Mouse (Mus musculus): Measurements from ENCODE around the gene Gm12184. TPM values are rescaled to one million over a fixed set of nuclear protein-coding genes. Genes with fewer than 3 reads are reported as not detected.
A peak's percentile ranks its signal among the peaks of the same experiment; 100 is the strongest.
"Not testable (repeated sequence)": the region's sequence is repeated elsewhere in the genome, so short reads cannot be mapped to it uniquely, and the experiment has no call there.

Gene Gm12184
- polyA plus RNA-seq (2012; rRNA removed), result 5.3 TPM in 2 replicates

- H3K4me1 ChIP-seq (ENCODE audit: control insufficient read depth, insufficient read depth, low read length), result not testable (repeated sequence)
- WGBS, result 2% methylated on average over 61 of the region's 92 CpGs
- H3K4me3 ChIP-seq (replicated peaks; ENCODE audit: extremely low read depth, low read depth, low read length), result peak within 1 kb of the TSS; percentile 61
- DNase-seq, result peak; percentile 46
Measured at GRCm38 (mm10) chr11:48825979-48826751, at the start of gene Gm12184, which contains the start of gene Trim7. TSS of gene Gm12184 (minus strand) at chr11:48826655. TSS of gene Trim7 (plus strand) at chr11:48826140.

GRCm38 (mm10) chr11:48875343-48875837 lies 48.9 kb upstream of the Gm12184 start:
- 93% methylated on average over 1 of the region's 1 CpGs for WGBS
- not testable (repeated sequence) for H3K4me3 ChIP-seq (replicated peaks; ENCODE audit: extremely low read depth, low read depth, low read length)

GRCm38 (mm10) chr11:48874465-48874864 lies 48.0 kb upstream of the Gm12184 start:
- Histone ChIP-seq H3K4me3 (replicated peaks; ENCODE audit: extremely low read depth, low read depth, low read length) (no peak overlapping the region), H3K4me1 (ENCODE audit: control insufficient read depth, insufficient read depth, low read length) (peaks cover 10% of the 10 kb centered on the region)
- peak; percentile 41 for DNase-seq
- TF ChIP-seq POLR2A (IDR thresholded peaks at IDR 0.05; ENCODE audit: borderline replicate concordance, extremely low read depth, low read depth, low read length) (no peak), CTCF (IDR thresholded peaks at IDR 0.05; ENCODE audit: insufficient read depth, low read length) (peak; percentile 45)
- 1% methylated on average over 4 of the region's 4 CpGs for WGBS

More at GRCm38 (mm10) chr11:48875343-48875837, 48.9 kb upstream of the Gm12184 start:
- not testable (repeated sequence) for DNase-seq
- H3K4me1 ChIP-seq (ENCODE audit: control insufficient read depth, insufficient read depth, low read length), result peaks cover 10% of the 10 kb centered on the region

- 66% methylated on average over 10 of the region's 10 CpGs for WGBS
- no peak for DNase-seq
- no peak for TF ChIP-seq POLR2A (IDR thresholded peaks at IDR 0.05; ENCODE audit: borderline replicate concordance, extremely low read depth, low read depth, low read length)
- TF ChIP-seq CTCF (IDR thresholded peaks at IDR 0.05; ENCODE audit: insufficient read depth, low read length), result no peak
- no peak overlapping the region for H3K4me3 ChIP-seq (replicated peaks; ENCODE audit: extremely low read depth, low read depth, low read length)
- H3K4me1 ChIP-seq (ENCODE audit: control insufficient read depth, insufficient read depth, low read length), result peaks cover 12% of the 10 kb centered on the region
Measured at GRCm38 (mm10) chr11:48873591-48874290, 47.3 kb upstream of the Gm12184 start.

GRCm38 (mm10) chr11:48872695-48873300 lies 46.3 kb upstream of the Gm12184 start:
- Histone ChIP-seq H3K4me1 (ENCODE audit: control insufficient read depth, insufficient read depth, low read length) (peaks cover 15% of the 10 kb centered on the region), H3K4me3 (replicated peaks; ENCODE audit: extremely low read depth, low read depth, low read length) (peak overlapping the region; percentile 5)
- TF ChIP-seq POLR2A (IDR thresholded peaks at IDR 0.05; ENCODE audit: borderline replicate concordance, extremely low read depth, low read depth, low read length) (no peak), CTCF (IDR thresholded peaks at IDR 0.05; ENCODE audit: insufficient read depth, low read length) (no peak)
- whole genome bisulfite sequencing, result 58% methylated on average over 7 of the region's 7 CpGs
- DNase-seq, result no peak

GRCm38 (mm10) chr11:48871817-48872541 lies 45.5 kb upstream of the Gm12184 start:
- TF ChIP-seq CTCF (IDR thresholded peaks at IDR 0.05; ENCODE audit: insufficient read depth, low read length) (no peak), POLR2A (IDR thresholded peaks at IDR 0.05; ENCODE audit: borderline replicate concordance, extremely low read depth, low read depth, low read length) (peak; percentile 44; the same call in 1 of the 2 replicates)
- DNase-seq, result peak; percentile 65
- WGBS, result 1% methylated on average over 17 of the region's 17 CpGs
- peak overlapping the region; percentile 83 for H3K4me3 ChIP-seq (replicated peaks; ENCODE audit: extremely low read depth, low read depth, low read length)
- peaks cover 15% of the 10 kb centered on the region for H3K4me1 ChIP-seq (ENCODE audit: control insufficient read depth, insufficient read depth, low read length)

GRCm38 (mm10) chr11:48871201-48871772 lies 44.8 kb upstream of the Gm12184 start, which contains the start of gene Irgm1:
TSS of gene Irgm1 (minus strand) at chr11:48871683.
- Histone ChIP-seq H3K4me1 (ENCODE audit: control insufficient read depth, insufficient read depth, low read length) (peaks cover 15% of the 10 kb centered on the region), H3K4me3 (replicated peaks; ENCODE audit: extremely low read depth, low read depth, low read length) (peak within 1 kb of the TSS; percentile 83)
- WGBS, result under 1% methylated on average over 19 of the region's 19 CpGs
- TF ChIP-seq POLR2A (IDR thresholded peaks at IDR 0.05; ENCODE audit: borderline replicate concordance, extremely low read depth, low read depth, low read length) (peak; percentile 64; the same call in 1 of the 2 replicates), CTCF (IDR thresholded peaks at IDR 0.05; ENCODE audit: insufficient read depth, low read length) (no peak)
- peak; percentile 75 for DNase-seq

GRCm38 (mm10) chr11:48870781-48871180 lies 44.3 kb upstream of the Gm12184 start:
- DNase-seq, result no peak
- WGBS, result 5% methylated on average over 7 of the region's 7 CpGs

More at GRCm38 (mm10) chr11:48870781-48871180, 44.3 kb upstream of the Gm12184 start:
- Histone ChIP-seq H3K4me1 (ENCODE audit: control insufficient read depth, insufficient read depth, low read length) (peaks cover 15% of the 10 kb centered on the region), H3K4me3 (replicated peaks; ENCODE audit: extremely low read depth, low read depth, low read length) (peak overlapping the region; percentile 83)
- TF ChIP-seq CTCF (IDR thresholded peaks at IDR 0.05; ENCODE audit: insufficient read depth, low read length) (no peak), POLR2A (IDR thresholded peaks at IDR 0.05; ENCODE audit: borderline replicate concordance, extremely low read depth, low read depth, low read length) (no peak)

Data from lung, adult 2 months (tissue).